Mouse (Mus musculus) ES-E14 (cell line): ENCODE results near the gene Nufip2. TPM values are rescaled to one million over a fixed set of nuclear protein-coding genes. Genes with fewer than 3 reads are reported as not detected.

Experiments
- DNase-seq: peaks from one replicate; pipeline ENCODE4 v3.0.0-alpha.2; 2013; ENCODE audit warnings: low read depth, low spot score
- H3K27ac ChIP-seq: 2 replicates; pipeline ENCODE4 v1.5.1; 2012; ENCODE audit warnings: low read depth, mild to moderate bottlenecking, low read length, moderate library complexity, mixed read lengths; ENCODE audit not compliant: poor library complexity, insufficient read depth, severe bottlenecking
- H3K36me3 ChIP-seq: 2 replicates; pipeline ENCODE4 v1.6.1; 2012; ENCODE audit warnings: mild to moderate bottlenecking, low read length, moderate library complexity, mixed read lengths; ENCODE audit not compliant: control insufficient read depth, poor library complexity, insufficient read depth, severe bottlenecking
- H3K4me1 ChIP-seq, 2 experiments: fragments of 150-350 bp in 1 of 2; sonication (generic) in 1 of 2; 2 replicates each; pipeline ENCODE4 v1.6.1; 2012; ENCODE audit warnings: low read length in 2 of 2, mild to moderate bottlenecking in 1 of 2, mixed read lengths in 1 of 2; ENCODE audit not compliant: control insufficient read depth in 2 of 2, insufficient read depth in 2 of 2, poor library complexity in 1 of 2
- H3K4me3 ChIP-seq, 2 experiments: fragments of 150-350 bp in 1 of 2; sonication (generic) in 1 of 2; 2 replicates each; pipeline ENCODE4 v1.5.1; 2012; ENCODE audit warnings: low read length in 2 of 2, low read depth in 1 of 2, mild to moderate bottlenecking in 1 of 2, mixed read lengths in 1 of 2; ENCODE audit not compliant: insufficient read depth in 1 of 2, poor library complexity in 1 of 2, severe bottlenecking in 1 of 2
- H3K9ac ChIP-seq: 2 replicates; pipeline ENCODE4 v1.6.1; 2012; ENCODE audit warnings: low read depth, mild to moderate bottlenecking, low read length, mixed read lengths; ENCODE audit not compliant: poor library complexity, insufficient read depth, severe bottlenecking
- H3K9me3 ChIP-seq: fragments of 150-350 bp; sonication (generic); 2 replicates; pipeline ENCODE4 v1.6.1; 2012; ENCODE audit warnings: low read depth, mild to moderate bottlenecking, low read length; ENCODE audit not compliant: control insufficient read depth, insufficient read depth
- CHD2 ChIP-seq: IDR thresholded peaks from 2 replicates; pipeline ENCODE4 v1.6.1; 2014; ENCODE audit warnings: mild to moderate bottlenecking, low read depth, low read length, inconsistent platforms
- HCFC1 ChIP-seq: IDR thresholded peaks from 2 replicates; pipeline ENCODE4 v1.6.1; 2012; ENCODE audit warnings: low read length, inconsistent platforms, borderline replicate concordance; ENCODE audit not compliant: insufficient read depth
- MAFK ChIP-seq: IDR thresholded peaks from 2 replicates; pipeline ENCODE4 v1.6.1; 2014; ENCODE audit warnings: mild to moderate bottlenecking, low read depth, low read length, inconsistent platforms; ENCODE audit not compliant: insufficient read depth
- ZC3H11A ChIP-seq: IDR thresholded peaks from 2 replicates; pipeline ENCODE4 v1.6.1; 2012; ENCODE audit warnings: low read depth, mild to moderate bottlenecking, inconsistent platforms, low read length, borderline replicate concordance
- ZNF384 ChIP-seq: IDR thresholded peaks from 2 replicates; pipeline ENCODE4 v1.6.1; 2012; ENCODE audit warnings: low read depth, low read length, inconsistent platforms
- in situ Hi-C, 2 experiments: fragments of 600-800 bp; cut with MboI; formaldehyde crosslinking; loops; one replicate each; pipeline ENCODE4 v1.15.1; 2025; ENCODE audit warnings: low sequenced_read_pairs in 2 of 2, inconsistent platforms in 1 of 2; ENCODE audit not compliant: unreplicated experiment in 2 of 2
- total RNA-seq: library from RNA; depleted of rRNA; stranded (reverse); fragments of 300-350 nt; gene quantifications from 2 replicates; pipeline ENCODE4 v1.2.3, GENCODE M21; 2012

Gene Nufip2
- total RNA-seq, 1 experiment = 165 TPM

GRCm38 (mm10) chr11:77782104-77782815, 96.3 kb downstream of the Nufip2 start:
- Histone ChIP-seq H3K27ac (no peak overlapping the region), H3K4me3 (no peak overlapping the region), H3K9ac (no peak overlapping the region), H3K4me1 (peaks cover 17 to 37% of the 10 kb centered on the region in 2 experiments), H3K9me3 (no peaks in the 10 kb centered on the region), H3K36me3 (peaks cover 11% of the 10 kb centered on the region)
- TF ChIP-seq ZC3H11A (no peak), HCFC1 (no peak), MAFK (no peak), CHD2 (no peak), ZNF384 (no peak)
- in situ Hi-C loops = no loop called here
- no peak for DNase-seq

- Histone ChIP-seq H3K9ac (no peak overlapping the region), H3K4me3 (no peak overlapping the region), H3K36me3 (peaks cover 3% of the 10 kb centered on the region; the same call in 1 of the 2 replicates), H3K27ac (no peak overlapping the region; the same call in 1 of the 2 replicates), H3K9me3 (no peaks in the 10 kb centered on the region), H3K4me1 (peaks cover 17 to 42% of the 10 kb centered on the region in 2 experiments)
- in situ Hi-C loops = no loop called here
- no peak for DNase-seq
- TF ChIP-seq HCFC1 (no peak), CHD2 (no peak), MAFK (no peak), ZC3H11A (no peak), ZNF384 (no peak)
These were observed 97.3 kb downstream of the Nufip2 start for GRCm38 (mm10) chr11:77783211-77783746.

- peaks cover 3% of the 10 kb centered on the region; the same call in 1 of the 2 replicates for H3K36me3 ChIP-seq
- no peak overlapping the region; the same call in 1 of the 2 replicates for H3K27ac ChIP-seq
- H3K9ac ChIP-seq = no peak overlapping the region
- TF ChIP-seq HCFC1 (no peak), CHD2 (no peak), ZC3H11A (no peak)
- H3K9me3 ChIP-seq = no peaks in the 10 kb centered on the region
- H3K4me3 ChIP-seq = no peak overlapping the region
- DNase-seq = no peak
- H3K4me1 ChIP-seq = peaks cover 17 to 42% of the 10 kb centered on the region in 2 experiments
- in situ Hi-C loops = no loop called here
These were observed 98.0 kb downstream of the Nufip2 start for GRCm38 (mm10) chr11:77783747-77784646.

GRCm38 (mm10) chr11:77784894-77785293, 98.9 kb downstream of the Nufip2 start:
- in situ Hi-C loops = no loop called here
- no peak overlapping the region for H3K4me3 ChIP-seq
- peaks cover 17 to 42% of the 10 kb centered on the region in 2 experiments for H3K4me1 ChIP-seq
- H3K9me3 ChIP-seq = no peaks in the 10 kb centered on the region
- peaks cover 3% of the 10 kb centered on the region; the same call in 1 of the 2 replicates for H3K36me3 ChIP-seq
- DNase-seq = no peak
- peak overlapping the region; percentile 34; the same call in 1 of the 2 replicates for H3K27ac ChIP-seq
- H3K9ac ChIP-seq = no peak overlapping the region
- TF ChIP-seq ZC3H11A (no peak), CHD2 (no peak), MAFK (no peak), ZNF384 (no peak), HCFC1 (no peak)
